Mouse (Mus musculus): ENCODE results near the gene Mrps25. TPM values are rescaled to one million over a fixed set of nuclear protein-coding genes. Genes with fewer than 3 reads are reported as not detected.

The Mrps25 gene
- polyA plus RNA-seq, 1 experiment from 2014 or later: 95.0 TPM

Other genes with a start within 250 kb of the Mrps25 start
- 18.1 and 18.7 TPM in 2 replicates for gene Fgd5, start 205.2 kb downstream of the Mrps25 start, polyA plus RNA-seq (2015; fragmentation: Nextera tagmentation; extraction: Ambion mirVana)
- 18.8 and 19.8 TPM in 2 replicates for gene Nr2c2, start 92.6 kb downstream of the Mrps25 start, polyA plus RNA-seq (2015; fragmentation: Nextera tagmentation; extraction: Ambion mirVana)
- gene Rbsn, start 30.9 kb upstream of the Mrps25 start, polyA plus RNA-seq (2015; fragmentation: Nextera tagmentation; extraction: Ambion mirVana): 23.8 and 27.0 TPM in 2 replicates
- 5.0 and 6.7 TPM in 2 replicates for gene Trh, start 60.6 kb upstream of the Mrps25 start, polyA plus RNA-seq (2015; fragmentation: Nextera tagmentation; extraction: Ambion mirVana)